Mouse (Mus musculus) hindbrain, embryonic 11.5 days (tissue): ENCODE measurements at regions not wholly inside any gene's neighbourhood (a gene's known extent, or its start where the extent isn't known, plus 50 kb on each side); places are given as distances from the start of the nearest gene placed in this dataset.
A peak's percentile ranks its signal among the peaks of the same experiment; 100 is the strongest.

ENCODE experiments used
- ATAC-seq: fragments of 200-750 bp; cut with Nextera tagmentation; 2 replicates; pipeline ENCODE4 v1.8.0; 2017; ENCODE audit warnings: mild to moderate bottlenecking, moderate TSS enrichment, moderate library complexity; ENCODE audit not compliant: low FRiP score
- DNase-seq: peaks from one replicate; pipeline ENCODE4 v3.0.0-alpha.2; 2015; ENCODE audit warnings: low spot score
- H3K27ac ChIP-seq: fragments of 300-500 bp; sonication (generic); 2 replicates; pipeline ENCODE4 v1.5.1; 2014; ENCODE audit warnings: mild to moderate bottlenecking, low read depth, low read length
- H3K27me3 ChIP-seq: fragments of 300-500 bp; sonication (generic); 2 replicates; pipeline ENCODE4 v1.6.1; 2014; ENCODE audit warnings: mild to moderate bottlenecking, low read length, moderate library complexity, mixed read lengths; ENCODE audit not compliant: control insufficient read depth, insufficient read depth
- H3K36me3 ChIP-seq: fragments of 300-500 bp; sonication (generic); 2 replicates; pipeline ENCODE4 v1.6.1; 2014; ENCODE audit warnings: mild to moderate bottlenecking, low read length, moderate library complexity, mixed read lengths; ENCODE audit not compliant: control insufficient read depth, insufficient read depth
- H3K4me1 ChIP-seq: fragments of 300-500 bp; sonication (generic); replicated peaks from 2 replicates; pipeline ENCODE4 v1.6.1; 2014; ENCODE audit warnings: low read length, mixed read lengths; ENCODE audit not compliant: control insufficient read depth, insufficient read depth
- H3K4me2 ChIP-seq: fragments of 300-500 bp; sonication (generic); replicated peaks from 2 replicates; pipeline ENCODE4 v1.6.1; 2014; ENCODE audit warnings: mild to moderate bottlenecking, low read depth, low read length
- H3K4me3 ChIP-seq: fragments of 300-500 bp; sonication (generic); 2 replicates; pipeline ENCODE4 v1.5.1; 2014; ENCODE audit warnings: low read depth, low read length
- H3K9ac ChIP-seq: fragments of 300-500 bp; sonication (generic); 2 replicates; pipeline ENCODE4 v1.6.1; 2014; ENCODE audit warnings: low read depth, low read length
- H3K9me3 ChIP-seq: fragments of 300-500 bp; sonication (generic); 2 replicates; pipeline ENCODE4 v1.6.1; 2016; ENCODE audit warnings: low read length; ENCODE audit not compliant: control insufficient read depth
- WGBS: fragments of 180-500 bp; shearing (Covaris S2); extraction: QIAGEN DNeasy Blood & Tissue Kit; methylation state at CpG from one replicate; pipeline ENCODE4 v1.1.7; 2014; 5-methylcytosine and 5-hydroxymethylcytosine counted together

DNA sequence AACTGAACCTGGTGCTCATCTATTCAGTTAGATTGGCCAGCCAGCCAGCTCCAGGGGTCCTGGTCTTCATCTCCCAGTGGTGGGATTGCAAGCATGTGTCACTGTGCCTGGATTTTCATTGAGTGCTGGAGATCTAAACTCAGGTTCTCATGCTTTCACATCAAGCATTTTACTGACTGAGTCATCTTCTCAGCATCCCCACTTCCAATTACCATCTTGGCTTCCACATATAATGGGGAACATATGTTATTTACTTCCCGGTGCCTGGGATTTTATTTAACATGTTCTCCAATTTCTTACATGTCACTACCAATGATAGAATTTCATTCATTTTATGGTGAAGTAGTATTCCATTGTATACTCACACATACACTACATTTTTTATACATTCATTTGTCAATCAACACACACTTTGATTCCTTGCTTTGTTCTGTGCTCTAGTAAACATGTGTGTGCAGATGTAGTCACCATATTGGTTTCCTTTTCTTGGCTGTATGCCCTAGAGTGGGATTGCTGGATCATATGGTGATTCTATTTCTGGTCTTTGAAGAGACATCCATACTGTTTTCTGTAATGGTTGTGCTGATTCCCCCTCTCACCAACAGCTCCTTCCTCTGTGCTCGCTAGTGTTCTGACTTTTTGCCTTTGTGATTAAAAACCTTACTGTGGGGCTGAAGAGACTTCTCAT, 986.0 kb downstream of the Synb start:
- no peak for ATAC-seq
- Histone ChIP-seq H3K9ac (no peak overlapping the region), H3K27me3 (no peaks in the 10 kb centered on the region), H3K36me3 (no peaks in the 10 kb centered on the region), H3K4me3 (no peak overlapping the region), H3K4me1 (no peaks in the 10 kb centered on the region), H3K27ac (no peak overlapping the region), H3K4me2 (no peak overlapping the region), H3K9me3 (no peaks in the 10 kb centered on the region)
- no peak for DNase-seq
- 72% methylated on average over 2 of the region's 2 CpGs for WGBS

GRCm38 (mm10) chr14:68305166-68305565, 988.9 kb downstream of the Synb start:
- Histone ChIP-seq H3K9ac (no peak overlapping the region), H3K4me3 (no peak overlapping the region), H3K9me3 (no peaks in the 10 kb centered on the region), H3K27ac (no peak overlapping the region), H3K4me1 (no peaks in the 10 kb centered on the region), H3K4me2 (no peak overlapping the region), H3K27me3 (no peaks in the 10 kb centered on the region), H3K36me3 (no peaks in the 10 kb centered on the region)
- no peak for ATAC-seq
- no peak for DNase-seq
- 85% methylated on average over 8 of the region's 8 CpGs for WGBS

- H3K4me1 ChIP-seq: no peaks in the 10 kb centered on the region
- no peak overlapping the region for H3K27ac ChIP-seq
- 41% methylated on average over 4 of the region's 4 CpGs for WGBS
- no peak overlapping the region for H3K4me3 ChIP-seq
- no peak overlapping the region for H3K9ac ChIP-seq
- H3K4me2 ChIP-seq: no peak overlapping the region
- H3K36me3 ChIP-seq: no peaks in the 10 kb centered on the region
- DNase-seq: peak; percentile 10
- H3K27me3 ChIP-seq: no peaks in the 10 kb centered on the region
- peak; percentile 69 for ATAC-seq
- H3K9me3 ChIP-seq: no peaks in the 10 kb centered on the region
These were observed 992.4 kb downstream of the Synb start for GRCm38 (mm10) chr14:68301710-68302109.

GRCm38 (mm10) chr14:68285546-68285945, 1008.6 kb downstream of the Synb start:
- WGBS: 77% methylated on average over 3 of the region's 3 CpGs
- no peaks in the 10 kb centered on the region for H3K36me3 ChIP-seq
- no peak overlapping the region for H3K27ac ChIP-seq
- H3K4me2 ChIP-seq: no peak overlapping the region
- H3K27me3 ChIP-seq: no peaks in the 10 kb centered on the region
- ATAC-seq (no peak), DNase-seq (no peak)
- H3K9ac ChIP-seq: no peak overlapping the region
- no peaks in the 10 kb centered on the region for H3K9me3 ChIP-seq
- H3K4me1 ChIP-seq: no peaks in the 10 kb centered on the region
- no peak overlapping the region for H3K4me3 ChIP-seq

DNA sequence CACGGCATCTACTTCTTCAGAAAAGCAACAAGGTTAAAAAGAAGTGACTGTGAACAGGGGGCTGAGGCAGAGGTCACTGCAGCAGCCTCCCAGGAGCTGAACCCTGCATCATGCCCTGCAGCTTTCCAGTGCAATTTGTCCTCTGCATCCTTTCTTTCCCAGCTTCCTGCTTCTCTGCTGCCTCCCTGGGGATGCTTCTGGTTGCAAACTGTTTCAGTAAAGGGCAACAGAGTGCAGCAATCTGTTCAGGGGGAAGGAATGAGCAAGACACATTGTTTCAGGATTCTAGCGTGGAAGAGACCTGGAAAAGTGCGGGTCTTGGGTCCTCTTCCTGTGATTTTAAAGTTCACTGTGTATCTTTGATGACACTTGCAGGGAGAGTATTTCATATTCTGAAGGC, 1032.7 kb downstream of the Synb start:
- DNase-seq: peak; percentile 19
- WGBS: 46% methylated on average over 3 of the region's 3 CpGs

DNA sequence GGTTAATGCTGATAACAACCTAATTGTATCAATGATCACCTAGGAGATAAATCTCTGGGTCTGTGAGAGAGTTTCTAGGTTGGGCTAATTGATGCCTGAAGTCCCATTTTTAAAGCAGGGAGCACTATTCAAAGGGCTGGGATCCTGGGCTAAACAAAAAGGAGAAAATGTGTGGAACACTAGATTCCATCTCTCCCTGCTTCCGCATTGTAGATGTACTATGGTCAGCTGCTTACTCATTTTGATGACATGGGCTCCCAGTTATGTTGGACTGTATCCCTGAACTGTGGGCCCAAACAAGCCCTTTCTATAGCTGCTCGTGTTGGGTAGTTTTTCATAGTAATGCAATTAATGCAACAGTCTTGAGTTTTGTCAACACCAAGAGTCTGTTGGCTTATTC, 1047.1 kb downstream of the Synb start:
- no peak overlapping the region for H3K4me3 ChIP-seq
- H3K4me1 ChIP-seq: no peaks in the 10 kb centered on the region
- H3K9me3 ChIP-seq: no peaks in the 10 kb centered on the region
- DNase-seq (no peak), ATAC-seq (no peak)
- WGBS: 87% methylated on average over 2 of the region's 2 CpGs
- no peaks in the 10 kb centered on the region for H3K27me3 ChIP-seq
- no peaks in the 10 kb centered on the region for H3K36me3 ChIP-seq
- H3K9ac ChIP-seq: no peak overlapping the region
- H3K27ac ChIP-seq: no peak overlapping the region
- no peak overlapping the region for H3K4me2 ChIP-seq

More for the DNA sequence above, 1032.7 kb downstream of the Synb start:
- no peak overlapping the region for H3K4me3 ChIP-seq
- H3K36me3 ChIP-seq: no peaks in the 10 kb centered on the region
- no peaks in the 10 kb centered on the region for H3K9me3 ChIP-seq
- H3K27me3 ChIP-seq: no peaks in the 10 kb centered on the region
- H3K27ac ChIP-seq: peak overlapping the region; percentile 7; the same call in 1 of the 2 replicates
- H3K4me2 ChIP-seq: no peak overlapping the region
- no peak for ATAC-seq
- H3K4me1 ChIP-seq: peaks cover 3% of the 10 kb centered on the region; the same call in 1 of the 2 replicates
- no peak overlapping the region for H3K9ac ChIP-seq

- no peaks in the 10 kb centered on the region for H3K4me1 ChIP-seq
- no peaks in the 10 kb centered on the region for H3K36me3 ChIP-seq
- H3K9me3 ChIP-seq: no peaks in the 10 kb centered on the region
- H3K4me2 ChIP-seq: no peak overlapping the region
- H3K4me3 ChIP-seq: no peak overlapping the region
- 72% methylated on average over 7 of the region's 7 CpGs for WGBS
- H3K9ac ChIP-seq: no peak overlapping the region
- ATAC-seq (no peak), DNase-seq (no peak)
- H3K27me3 ChIP-seq: no peaks in the 10 kb centered on the region
- H3K27ac ChIP-seq: no peak overlapping the region
These were observed 1054.0 kb downstream of the Synb start for GRCm38 (mm10) chr14:68240146-68240545.

DNA sequence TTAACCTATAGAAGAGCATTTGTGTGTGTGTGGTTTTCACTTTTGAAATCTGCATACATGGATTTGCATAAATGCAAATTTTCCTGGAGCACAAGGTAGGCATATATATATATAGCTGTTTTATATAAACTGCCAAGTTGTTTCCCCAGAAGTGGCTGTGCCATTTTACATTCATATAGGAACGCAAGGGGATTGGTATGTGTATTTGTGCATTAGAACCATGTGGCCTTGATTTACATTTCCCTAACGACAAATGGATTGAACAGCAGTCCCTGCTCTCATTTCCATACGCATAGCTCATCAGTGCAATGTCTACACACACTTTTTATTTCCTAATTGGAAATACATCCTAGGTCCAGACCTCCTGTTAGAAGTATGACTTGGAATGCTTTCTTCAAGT, 1069.9 kb downstream of the Synb start:
- Histone ChIP-seq H3K27ac (no peak overlapping the region), H3K9me3 (no peaks in the 10 kb centered on the region), H3K27me3 (no peaks in the 10 kb centered on the region), H3K4me2 (no peak overlapping the region), H3K36me3 (no peaks in the 10 kb centered on the region), H3K4me3 (no peak overlapping the region), H3K4me1 (no peaks in the 10 kb centered on the region), H3K9ac (no peak overlapping the region)
- 77% methylated on average over 3 of the region's 3 CpGs for WGBS
- no peak for ATAC-seq
- DNase-seq: no peak

- H3K27me3 ChIP-seq: no peaks in the 10 kb centered on the region
- DNase-seq (no peak), ATAC-seq (no peak)
- no peak overlapping the region for H3K9ac ChIP-seq
- H3K36me3 ChIP-seq: no peaks in the 10 kb centered on the region
- WGBS: 72% methylated on average over 9 of the region's 9 CpGs
- no peaks in the 10 kb centered on the region for H3K9me3 ChIP-seq
- H3K4me2 ChIP-seq: no peak overlapping the region
- H3K27ac ChIP-seq: no peak overlapping the region
- no peaks in the 10 kb centered on the region for H3K4me1 ChIP-seq
- H3K4me3 ChIP-seq: no peak overlapping the region
These were observed 1075.0 kb downstream of the Synb start for GRCm38 (mm10) chr14:68219025-68219595.
